Mouse (Mus musculus) heart, postnatal 0 days (tissue): ENCODE data around the gene Cfap20.

Experiments
- CTCF ChIP-seq: IDR thresholded peaks from 2 replicates; pipeline ENCODE4 v1.5.1; 2016; ENCODE audit warnings: antibody characterized with exemption, control low read depth, low read depth
- EP300 ChIP-seq: IDR thresholded peaks from 2 replicates; pipeline ENCODE4 v1.6.1; 2016; ENCODE audit warnings: antibody characterized with exemption, low read depth

DNA sequence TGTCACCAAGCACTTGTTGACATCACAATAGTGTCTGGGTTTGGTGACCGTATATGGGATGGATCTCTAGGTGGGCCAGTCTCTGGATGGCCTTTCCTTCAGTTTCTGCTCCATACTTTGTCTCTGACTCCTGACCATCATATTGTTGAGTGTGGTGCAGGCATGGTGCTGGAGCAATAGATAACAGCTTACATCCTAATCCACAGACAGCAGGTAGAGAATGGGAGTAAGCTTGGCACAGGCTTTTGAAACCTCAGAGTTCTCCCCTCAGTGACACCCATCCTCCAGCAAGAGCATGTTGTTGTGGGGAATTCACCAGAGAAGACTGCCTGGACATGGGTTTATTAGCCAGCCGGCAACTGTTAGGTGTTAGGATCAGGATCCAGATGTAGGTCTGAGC is 4.8 kb upstream of the Cfap20 start:
- TF ChIP-seq CTCF = no peak
- no peak for TF ChIP-seq EP300
